Mouse (Mus musculus): ENCODE data around the gene Enkd1. TPM values are rescaled to one million over a fixed set of nuclear protein-coding genes. Genes with fewer than 3 reads are reported as not detected.

Gene Enkd1
- polyA plus RNA-seq, 1 experiment from 2014 or later = 33.9 TPM

Other genes starting within 250 kb of the Enkd1 start
- 106 and 107 TPM in 2 replicates for gene Tppp3, start 236.7 kb downstream of the Enkd1 start, polyA plus RNA-seq (2014; fragmentation: Nextera tagmentation; extraction: Ambion mirVana)
- 14.5 and 19.0 TPM in 2 replicates for gene Zdhhc1, start 211.3 kb downstream of the Enkd1 start, polyA plus RNA-seq (2014; fragmentation: Nextera tagmentation; extraction: Ambion mirVana)
- 19.8 and 24.3 TPM in 2 replicates for gene Hsd11b2, start 189.5 kb downstream of the Enkd1 start, polyA plus RNA-seq (2014; fragmentation: Nextera tagmentation; extraction: Ambion mirVana)
- 121 and 129 TPM in 2 replicates for gene Atp6v0d1, start 142.2 kb downstream of the Enkd1 start, polyA plus RNA-seq (2014; fragmentation: Nextera tagmentation; extraction: Ambion mirVana)
- 10.5 and 12.9 TPM in 2 replicates for gene Ripor1, start 103.0 kb downstream of the Enkd1 start, polyA plus RNA-seq (2014; fragmentation: Nextera tagmentation; extraction: Ambion mirVana)
- 112 and 115 TPM in 2 replicates for gene Ctcf, start 71.6 kb downstream of the Enkd1 start, polyA plus RNA-seq (2014; fragmentation: Nextera tagmentation; extraction: Ambion mirVana)
- 0.56 and 0.68 TPM in 2 replicates for gene Agrp, start 70.8 kb downstream of the Enkd1 start, polyA plus RNA-seq (2014; fragmentation: Nextera tagmentation; extraction: Ambion mirVana)
- gene Carmil2, start 21.9 kb downstream of the Enkd1 start, polyA plus RNA-seq (2014; fragmentation: Nextera tagmentation; extraction: Ambion mirVana) = 2.1 and 3.3 TPM in 2 replicates
- 63.2 and 66.8 TPM in 2 replicates for gene Acd, start 7.1 kb downstream of the Enkd1 start, polyA plus RNA-seq (2014; fragmentation: Nextera tagmentation; extraction: Ambion mirVana)
- gene Pard6a, start 7.1 kb downstream of the Enkd1 start, polyA plus RNA-seq (2014; fragmentation: Nextera tagmentation; extraction: Ambion mirVana) = 22.2 and 26.2 TPM in 2 replicates
- not detected in 2 replicates for gene 4933405L10Rik, start 555 bp downstream of the Enkd1 start, polyA plus RNA-seq (2014; fragmentation: Nextera tagmentation; extraction: Ambion mirVana)
- 36.5 and 38.8 TPM in 2 replicates for gene Gfod2, start 50.5 kb upstream of the Enkd1 start, polyA plus RNA-seq (2014; fragmentation: Nextera tagmentation; extraction: Ambion mirVana)
- gene Ranbp10, start 119.1 kb upstream of the Enkd1 start, polyA plus RNA-seq (2014; fragmentation: Nextera tagmentation; extraction: Ambion mirVana) = 10.9 and 11.2 TPM in 2 replicates
- 0.15 and 0.18 TPM in 2 replicates for gene Tsnaxip1, start 119.5 kb upstream of the Enkd1 start, polyA plus RNA-seq (2014; fragmentation: Nextera tagmentation; extraction: Ambion mirVana)
- 58.1 and 60.4 TPM in 2 replicates for gene Cenpt, start 145.1 kb upstream of the Enkd1 start, polyA plus RNA-seq (2014; fragmentation: Nextera tagmentation; extraction: Ambion mirVana)
- 66.5 and 70.5 TPM in 2 replicates for gene Thap11, start 146.9 kb upstream of the Enkd1 start, polyA plus RNA-seq (2014; fragmentation: Nextera tagmentation; extraction: Ambion mirVana)
- gene Nutf2, start 152.4 kb upstream of the Enkd1 start, polyA plus RNA-seq (2014; fragmentation: Nextera tagmentation; extraction: Ambion mirVana) = 300 and 367 TPM in 2 replicates
- gene Edc4, start 172.7 kb upstream of the Enkd1 start, polyA plus RNA-seq (2014; fragmentation: Nextera tagmentation; extraction: Ambion mirVana) = 35.6 TPM in 2 replicates
- gene Nrn1l, start 185.4 kb upstream of the Enkd1 start, polyA plus RNA-seq (2014; fragmentation: Nextera tagmentation; extraction: Ambion mirVana) = 0.29 and 0.40 TPM in 2 replicates
- gene Pskh1, start 192.2 kb upstream of the Enkd1 start, polyA plus RNA-seq (2014; fragmentation: Nextera tagmentation; extraction: Ambion mirVana) = 11.2 and 13.6 TPM in 2 replicates
- gene Ctrl, start 225.7 kb upstream of the Enkd1 start, polyA plus RNA-seq (2014; fragmentation: Nextera tagmentation; extraction: Ambion mirVana) = 0.61 and 1.9 TPM in 2 replicates
- gene Psmb10, start 230.2 kb upstream of the Enkd1 start, polyA plus RNA-seq (2014; fragmentation: Nextera tagmentation; extraction: Ambion mirVana) = 22.5 and 26.9 TPM in 2 replicates
- 0.23 and 0.28 TPM in 2 replicates for gene Lcat, start 235.2 kb upstream of the Enkd1 start, polyA plus RNA-seq (2014; fragmentation: Nextera tagmentation; extraction: Ambion mirVana)

Measured in midbrain, embryonic 11.5 days (tissue).